Mouse (Mus musculus) cortical plate, adult 2 months (tissue): Measurements from ENCODE around the gene Sf1.

Experiments used
- CTCF ChIP-seq: fragments of 200-500 bp; IDR thresholded peaks from 2 replicates; pipeline ENCODE4 v1.5.1; 2011; ENCODE audit warnings: mild to moderate bottlenecking, control low read depth, low read length; ENCODE audit not compliant: insufficient read depth; ENCODE audit errors: extremely low read depth
- POLR2A ChIP-seq: fragments of 200-500 bp; IDR thresholded peaks from 2 replicates; pipeline ENCODE4 v1.6.1; 2011; ENCODE audit warnings: mild to moderate bottlenecking, low read length, control low read depth; ENCODE audit not compliant: insufficient read depth; ENCODE audit errors: extremely low read depth

- TF ChIP-seq CTCF (no peak), POLR2A (no peak)
Measured at GRCm38 (mm10) chr19:6423241-6423640, 59.8 kb downstream of the Sf1 start.
